Mouse (Mus musculus): Measurements from ENCODE around the gene Taf15. TPM values are rescaled to one million over a fixed set of nuclear protein-coding genes. Genes with fewer than 3 reads are reported as not detected.

Taf15 gene
- polyA plus RNA-seq, 2 experiments = 2.2 to 43.1 TPM

GRCm38 (mm10) chr11:83491488-83491887, 18.6 kb downstream of the Taf15 start:
- Histone ChIP-seq H3K9ac (replicated peaks) (no peak overlapping the region), H3K9me3 (ENCODE audit: control insufficient read depth, low read length) (no peaks in the 10 kb centered on the region), H3K27me3 (ENCODE audit: control insufficient read depth, insufficient read depth, low read length) (no peaks in the 10 kb centered on the region), H3K4me1 (replicated peaks; ENCODE audit: control insufficient read depth in 2 of 2, insufficient read depth in 2 of 2, low read length in 1 of 2) (no peaks in the 10 kb centered on the region), H3K27ac (no peak overlapping the region), H3K4me2 (ENCODE audit: low read depth) (no peak overlapping the region), H3K4me3 (ENCODE audit: insufficient read depth in 1 of 2, low read depth in 2 of 2, low read length in 2 of 2) (no peak overlapping the region), H3K36me3 (replicated peaks; ENCODE audit: control insufficient read depth, insufficient read depth, low read depth) (peaks cover 32% of the 10 kb centered on the region)
- WGBS (ENCODE audit: insufficient replicate concordance) = 73% methylated on average over 4 of the region's 4 CpGs
- no peak for DNase-seq (ENCODE audit: low read depth in 3 of 3, low spot score in 3 of 3)
- TF ChIP-seq CTCF (IDR thresholded peaks at IDR 0.05; ENCODE audit: low read depth) = peak; percentile 22; the same call in 1 of the 2 replicates
- TF ChIP-seq EP300 (IDR thresholded peaks at IDR 0.05; ENCODE audit: low read depth) = no peak
- no peak for ATAC-seq (ENCODE audit: insufficient read depth)

GRCm38 (mm10) chr11:83495571-83495970, 22.7 kb downstream of the Taf15 start:
- no peak overlapping the region for H3K4me2 ChIP-seq (ENCODE audit: low read depth)
- DNase-seq (ENCODE audit: low read depth in 3 of 3, low spot score in 3 of 3) (no peak), ATAC-seq (ENCODE audit: insufficient read depth) (no peak)
- no peak for TF ChIP-seq EP300 (IDR thresholded peaks at IDR 0.05; ENCODE audit: low read depth)
- no peak for TF ChIP-seq CTCF (IDR thresholded peaks at IDR 0.05; ENCODE audit: low read depth)
- H3K9me3 ChIP-seq (ENCODE audit: control insufficient read depth, low read length) = no peaks in the 10 kb centered on the region
- H3K27ac ChIP-seq = no peak overlapping the region
- H3K27me3 ChIP-seq (ENCODE audit: control insufficient read depth, insufficient read depth, low read length) = no peaks in the 10 kb centered on the region
- H3K4me3 ChIP-seq (ENCODE audit: insufficient read depth in 1 of 2, low read depth in 2 of 2, low read length in 2 of 2) = no peak overlapping the region
- peaks cover 28% of the 10 kb centered on the region for H3K36me3 ChIP-seq (replicated peaks; ENCODE audit: control insufficient read depth, insufficient read depth, low read depth)
- WGBS (ENCODE audit: insufficient replicate concordance) = 83% methylated on average over 2 of the region's 2 CpGs
- H3K4me1 ChIP-seq (replicated peaks; ENCODE audit: control insufficient read depth in 2 of 2, insufficient read depth in 2 of 2, low read length in 1 of 2) = no peaks in the 10 kb centered on the region
- H3K9ac ChIP-seq (replicated peaks) = no peak overlapping the region

GRCm38 (mm10) chr11:83504308-83504707, 31.4 kb downstream of the Taf15 start:
- Histone ChIP-seq H3K4me2 (ENCODE audit: low read depth) (no peak overlapping the region), H3K27ac (no peak overlapping the region), H3K9ac (replicated peaks) (no peak overlapping the region), H3K9me3 (ENCODE audit: control insufficient read depth, low read length) (no peaks in the 10 kb centered on the region), H3K4me1 (replicated peaks; ENCODE audit: control insufficient read depth in 2 of 2, insufficient read depth in 2 of 2, low read length in 1 of 2) (no peaks in the 10 kb centered on the region), H3K27me3 (ENCODE audit: control insufficient read depth, insufficient read depth, low read length) (no peaks in the 10 kb centered on the region), H3K36me3 (replicated peaks; ENCODE audit: control insufficient read depth, insufficient read depth, low read depth) (peaks cover 47% of the 10 kb centered on the region), H3K4me3 (ENCODE audit: insufficient read depth in 1 of 2, low read depth in 2 of 2, low read length in 2 of 2) (no peak overlapping the region)
- no peak for ATAC-seq (ENCODE audit: insufficient read depth)
- TF ChIP-seq EP300 (IDR thresholded peaks at IDR 0.05; ENCODE audit: low read depth) = no peak
- TF ChIP-seq CTCF (IDR thresholded peaks at IDR 0.05; ENCODE audit: low read depth) = no peak
- no peak for DNase-seq (ENCODE audit: low read depth in 3 of 3, low spot score in 3 of 3)
- WGBS (ENCODE audit: insufficient replicate concordance) = 87% methylated on average over 5 of the region's 5 CpGs

DNA sequence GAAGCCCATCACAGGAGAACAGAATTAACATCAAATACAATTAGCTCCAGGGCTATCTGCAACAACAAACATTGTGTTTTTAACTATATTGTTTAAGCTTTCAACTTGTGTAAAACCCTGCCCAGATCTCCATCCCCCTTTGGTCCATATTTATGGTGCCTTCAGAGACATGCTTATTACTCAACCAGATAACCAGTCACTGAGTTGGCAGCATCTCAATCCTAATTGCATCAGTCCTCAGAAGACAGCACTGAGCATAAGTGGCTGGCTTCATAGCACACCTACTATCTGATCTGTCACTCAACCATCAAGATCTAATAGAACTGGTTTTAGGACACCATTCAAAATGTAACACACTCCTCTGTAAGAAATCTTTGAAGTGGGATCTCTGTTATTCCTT, 36.6 kb downstream of the Taf15 start:
- H3K4me2 ChIP-seq (ENCODE audit: low read depth) = no peak overlapping the region
- H3K27me3 ChIP-seq (ENCODE audit: control insufficient read depth, insufficient read depth, low read length) = no peaks in the 10 kb centered on the region
- H3K27ac ChIP-seq = no peak overlapping the region
- DNase-seq (ENCODE audit: low read depth in 3 of 3, low spot score in 3 of 3) = no peak
- no peaks in the 10 kb centered on the region for H3K9me3 ChIP-seq (ENCODE audit: control insufficient read depth, low read length)
- no peak overlapping the region for H3K4me3 ChIP-seq (ENCODE audit: insufficient read depth in 1 of 2, low read depth in 2 of 2, low read length in 2 of 2)
- TF ChIP-seq EP300 (IDR thresholded peaks at IDR 0.05; ENCODE audit: low read depth) (no peak), CTCF (IDR thresholded peaks at IDR 0.05; ENCODE audit: low read depth) (no peak)
- H3K36me3 ChIP-seq (replicated peaks; ENCODE audit: control insufficient read depth, insufficient read depth, low read depth) = peaks cover 12% of the 10 kb centered on the region
- no peak overlapping the region for H3K9ac ChIP-seq (replicated peaks)
- no peaks in the 10 kb centered on the region for H3K4me1 ChIP-seq (replicated peaks; ENCODE audit: control insufficient read depth in 2 of 2, insufficient read depth in 2 of 2, low read length in 1 of 2)
- ATAC-seq (ENCODE audit: insufficient read depth) = no peak

DNA sequence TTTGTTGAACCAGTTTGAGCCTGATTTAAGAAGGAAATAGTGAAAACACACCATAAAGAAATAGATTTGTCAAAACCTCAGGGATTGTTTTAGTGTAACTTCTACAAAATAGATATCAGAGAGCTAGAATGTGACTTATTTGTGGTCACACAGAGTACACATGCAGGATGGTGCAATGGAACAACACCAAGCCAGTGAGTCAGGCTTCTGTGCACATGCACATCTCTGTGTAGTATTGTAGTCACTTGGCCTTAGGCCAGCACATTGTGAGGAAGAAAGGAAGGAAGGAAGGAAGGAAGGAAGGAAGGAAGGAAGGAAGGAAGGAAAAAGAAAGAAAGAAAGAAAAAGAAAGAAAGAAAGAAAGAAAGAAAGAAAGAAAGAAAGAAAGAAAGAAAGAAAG, 44.3 kb downstream of the Taf15 start:
- H3K9ac ChIP-seq (replicated peaks) = no peak overlapping the region
- H3K4me2 ChIP-seq (ENCODE audit: low read depth) = no peak overlapping the region
- no peak overlapping the region for H3K27ac ChIP-seq
- no peaks in the 10 kb centered on the region for H3K27me3 ChIP-seq (ENCODE audit: control insufficient read depth, insufficient read depth, low read length)
- H3K4me1 ChIP-seq (replicated peaks; ENCODE audit: control insufficient read depth in 2 of 2, insufficient read depth in 2 of 2, low read length in 1 of 2) = no peaks in the 10 kb centered on the region
- TF ChIP-seq CTCF (IDR thresholded peaks at IDR 0.05; ENCODE audit: low read depth) (no peak), EP300 (IDR thresholded peaks at IDR 0.05; ENCODE audit: low read depth) (no peak)
- ATAC-seq (ENCODE audit: insufficient read depth) (no peak), DNase-seq (ENCODE audit: low read depth in 3 of 3, low spot score in 3 of 3) (no peak)
- H3K36me3 ChIP-seq (replicated peaks; ENCODE audit: control insufficient read depth, insufficient read depth, low read depth) = no peaks in the 10 kb centered on the region
- H3K4me3 ChIP-seq (ENCODE audit: insufficient read depth in 1 of 2, low read depth in 2 of 2, low read length in 2 of 2) = no peak overlapping the region
- H3K9me3 ChIP-seq (ENCODE audit: control insufficient read depth, low read length) = no peaks in the 10 kb centered on the region

DNA sequence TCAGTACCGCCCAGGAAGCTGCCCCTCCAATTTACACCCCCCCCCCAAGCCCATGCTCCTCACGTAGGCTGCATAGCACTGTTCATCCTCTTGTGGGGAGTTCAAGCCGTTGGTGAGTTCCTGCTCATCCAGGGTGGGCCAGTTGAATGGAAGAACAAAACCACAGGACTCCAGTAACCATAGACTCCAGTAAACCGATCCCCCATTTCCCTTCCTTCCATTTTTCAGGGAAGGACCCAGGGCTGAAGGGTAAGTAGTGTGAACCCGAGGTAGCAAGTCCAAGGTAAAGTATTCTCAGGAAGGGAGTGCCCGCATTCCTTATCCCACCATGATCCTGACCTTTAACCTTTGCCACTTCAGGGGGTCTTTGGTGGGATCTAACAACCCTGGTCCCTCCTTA, 45.5 kb downstream of the Taf15 start:
- H3K9me3 ChIP-seq (ENCODE audit: control insufficient read depth, low read length) = no peaks in the 10 kb centered on the region
- 51% methylated on average over 6 of the region's 6 CpGs for WGBS (ENCODE audit: insufficient replicate concordance)
- no peak overlapping the region for H3K27ac ChIP-seq
- no peak overlapping the region for H3K9ac ChIP-seq (replicated peaks)
- H3K4me1 ChIP-seq (replicated peaks; ENCODE audit: control insufficient read depth in 2 of 2, insufficient read depth in 2 of 2, low read length in 1 of 2) = no peaks in the 10 kb centered on the region
- H3K27me3 ChIP-seq (ENCODE audit: control insufficient read depth, insufficient read depth, low read length) = no peaks in the 10 kb centered on the region
- H3K4me3 ChIP-seq (ENCODE audit: insufficient read depth in 1 of 2, low read depth in 2 of 2, low read length in 2 of 2) = no peak overlapping the region
- TF ChIP-seq EP300 (IDR thresholded peaks at IDR 0.05; ENCODE audit: low read depth) (no peak), CTCF (IDR thresholded peaks at IDR 0.05; ENCODE audit: low read depth) (no peak)
- no peak for ATAC-seq (ENCODE audit: insufficient read depth)
- DNase-seq (ENCODE audit: low read depth in 3 of 3, low spot score in 3 of 3) = no peak
- H3K4me2 ChIP-seq (ENCODE audit: low read depth) = no peak overlapping the region
- no peaks in the 10 kb centered on the region for H3K36me3 ChIP-seq (replicated peaks; ENCODE audit: control insufficient read depth, insufficient read depth, low read depth)

Data from liver, embryonic 14.5 days (tissue).